Mouse (Mus musculus): ENCODE results near the gene Hectd1. TPM values are rescaled to one million over a fixed set of nuclear protein-coding genes. Genes with fewer than 3 reads are reported as not detected.

Hectd1 gene
- polyA plus RNA-seq, 1 experiment from 2014 or later, result 48.3 TPM

- no peak overlapping the region for H3K4me2 ChIP-seq
- peaks cover 90% of the 10 kb centered on the region for H3K36me3 ChIP-seq
- no peak overlapping the region for H3K9ac ChIP-seq
- 87% methylated on average over 2 of the region's 2 CpGs for WGBS
- H3K9me3 ChIP-seq, result no peaks in the 10 kb centered on the region
- H3K27ac ChIP-seq, result no peak overlapping the region
- no peaks in the 10 kb centered on the region for H3K27me3 ChIP-seq
- no peaks in the 10 kb centered on the region for H3K4me1 ChIP-seq
- no peak overlapping the region for H3K4me3 ChIP-seq
- ATAC-seq (ENCODE audit: insufficient number of reproducible peaks, insufficient read depth, low FRiP score, low TSS enrichment, low read depth), result no peak
Observed at GRCm38 (mm10) chr12:51747348-51747747, 82.0 kb downstream of the Hectd1 start.

DNA sequence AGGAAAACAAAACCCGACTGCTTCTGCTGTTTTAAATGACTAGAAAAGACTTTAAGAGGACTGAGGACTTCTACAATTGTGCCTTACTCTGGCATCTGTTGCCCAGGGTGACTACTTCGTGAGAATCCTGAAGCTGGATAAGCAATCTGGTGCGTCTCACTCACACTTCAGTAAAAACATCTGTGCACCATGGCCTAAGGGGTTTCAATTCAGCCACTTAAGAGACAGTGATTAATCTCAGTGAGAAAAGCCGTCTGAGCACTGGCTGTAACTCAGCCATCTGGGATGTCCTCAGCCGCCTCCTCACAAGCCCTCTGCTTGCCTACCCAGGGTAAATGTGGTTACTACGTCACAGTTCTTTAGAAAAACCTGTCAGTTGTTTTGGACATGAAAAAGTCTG lies 84.4 kb downstream of the Hectd1 start:
- peaks cover 75% of the 10 kb centered on the region for H3K36me3 ChIP-seq
- no peak for ATAC-seq (ENCODE audit: insufficient number of reproducible peaks, insufficient read depth, low FRiP score, low TSS enrichment, low read depth)

GRCm38 (mm10) chr12:51741690-51742089 lies 87.6 kb downstream of the Hectd1 start:
- no peaks in the 10 kb centered on the region for H3K27me3 ChIP-seq
- H3K4me1 ChIP-seq, result no peaks in the 10 kb centered on the region
- no peak overlapping the region for H3K4me2 ChIP-seq
- H3K36me3 ChIP-seq, result peaks cover 46% of the 10 kb centered on the region
- no peak overlapping the region for H3K27ac ChIP-seq
- no peak overlapping the region for H3K4me3 ChIP-seq
- ATAC-seq (ENCODE audit: insufficient number of reproducible peaks, insufficient read depth, low FRiP score, low TSS enrichment, low read depth), result no peak
- no peak overlapping the region for H3K9ac ChIP-seq
- 86% methylated on average over 6 of the region's 6 CpGs for WGBS
- no peaks in the 10 kb centered on the region for H3K9me3 ChIP-seq

More for the DNA sequence above, 84.4 kb downstream of the Hectd1 start:
- Histone ChIP-seq H3K9ac (no peak overlapping the region), H3K4me2 (no peak overlapping the region), H3K27ac (no peak overlapping the region), H3K4me1 (no peaks in the 10 kb centered on the region), H3K4me3 (no peak overlapping the region), H3K27me3 (no peaks in the 10 kb centered on the region), H3K9me3 (no peaks in the 10 kb centered on the region)
- 36% methylated on average over 6 of the region's 6 CpGs for WGBS

DNA sequence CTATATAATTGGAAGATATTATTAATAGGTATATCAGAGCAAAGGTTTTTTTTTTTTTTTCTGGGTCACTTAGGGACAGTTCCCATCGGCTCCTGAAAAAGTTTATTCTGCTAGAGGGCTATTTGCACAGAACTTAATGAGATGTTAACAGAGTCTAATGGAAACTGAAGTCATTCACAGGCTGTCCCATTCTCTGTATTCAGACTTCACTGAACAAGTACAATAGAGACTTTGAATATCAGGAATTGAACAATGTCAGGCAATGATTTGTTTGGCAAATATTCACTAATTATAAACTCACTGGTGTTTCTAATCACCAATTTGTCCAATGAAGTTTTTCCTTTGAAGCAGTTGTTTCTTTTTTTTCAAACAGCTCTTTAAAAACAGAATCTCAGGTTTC lies 92.5 kb downstream of the Hectd1 start:
- Histone ChIP-seq H3K27me3 (no peaks in the 10 kb centered on the region), H3K9me3 (no peaks in the 10 kb centered on the region), H3K4me2 (no peak overlapping the region), H3K4me1 (peaks cover 19% of the 10 kb centered on the region), H3K36me3 (0 out of 2 replicates have a peak, but pooled peaks cover 3% of the 10 kb centered on the region), H3K9ac (no peak overlapping the region), H3K27ac (no peak overlapping the region), H3K4me3 (no peak overlapping the region)
- no peak for ATAC-seq (ENCODE audit: insufficient number of reproducible peaks, insufficient read depth, low FRiP score, low TSS enrichment, low read depth)
- WGBS, result 57% methylated on average over 1 of the region's 1 CpGs

- no peaks in the 10 kb centered on the region for H3K36me3 ChIP-seq
- H3K9me3 ChIP-seq, result no peaks in the 10 kb centered on the region
- no peak for ATAC-seq (ENCODE audit: insufficient number of reproducible peaks, insufficient read depth, low FRiP score, low TSS enrichment, low read depth)
- 75% methylated on average over 3 of the region's 3 CpGs for WGBS
- no peaks in the 10 kb centered on the region for H3K27me3 ChIP-seq
- no peak overlapping the region for H3K9ac ChIP-seq
- no peak overlapping the region for H3K4me2 ChIP-seq
- peaks cover 19% of the 10 kb centered on the region for H3K4me1 ChIP-seq
- peak overlapping the region; percentile 39; the same call in 1 of the 2 replicates for H3K27ac ChIP-seq
- no peak overlapping the region for H3K4me3 ChIP-seq
Observed at GRCm38 (mm10) chr12:51736381-51736780, 93.0 kb downstream of the Hectd1 start.

GRCm38 (mm10) chr12:51735840-51736271 lies 93.5 kb downstream of the Hectd1 start:
- WGBS, result 58% methylated on average over 7 of the region's 7 CpGs
- ATAC-seq (ENCODE audit: insufficient number of reproducible peaks, insufficient read depth, low FRiP score, low TSS enrichment, low read depth), result no peak

DNA sequence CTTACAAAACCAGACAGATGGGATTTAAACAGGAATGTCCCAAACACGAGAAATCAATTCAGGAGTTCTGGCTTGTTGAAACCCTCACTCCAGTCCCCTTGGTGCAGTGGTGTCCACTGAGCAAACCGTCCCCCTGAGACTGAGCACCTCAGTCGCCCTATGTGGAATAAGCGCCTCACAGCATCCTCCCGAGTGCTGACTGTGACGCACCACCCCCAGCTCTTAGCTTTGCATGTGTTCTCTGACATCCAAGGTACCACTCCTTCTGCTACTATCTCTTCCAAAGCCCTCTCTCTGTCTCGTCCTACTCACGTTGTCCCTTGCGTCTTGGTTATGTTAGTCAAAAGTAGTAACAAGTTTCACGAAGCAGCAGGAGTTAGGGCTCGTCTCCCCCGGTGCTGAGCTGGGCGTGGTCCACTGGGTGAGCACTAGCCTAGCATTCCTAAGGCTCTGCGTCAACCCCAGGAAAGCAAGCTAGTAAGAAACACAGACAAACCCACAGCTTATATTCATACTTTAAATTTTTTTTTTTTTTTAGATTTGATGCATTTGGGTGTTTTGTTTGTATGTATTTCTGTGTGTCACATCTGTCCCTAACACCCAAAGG lies 94.6 kb downstream of the Hectd1 start:
- no peak overlapping the region for H3K9ac ChIP-seq
- H3K27ac ChIP-seq, result no peak overlapping the region
- no peaks in the 10 kb centered on the region for H3K9me3 ChIP-seq
- no peak overlapping the region for H3K4me2 ChIP-seq
- H3K27me3 ChIP-seq, result no peaks in the 10 kb centered on the region
- no peak for ATAC-seq (ENCODE audit: insufficient number of reproducible peaks, insufficient read depth, low FRiP score, low TSS enrichment, low read depth)
- 73% methylated on average over 14 of the region's 14 CpGs for WGBS
- H3K36me3 ChIP-seq, result no peaks in the 10 kb centered on the region
- H3K4me1 ChIP-seq, result peaks cover 19% of the 10 kb centered on the region
- no peak overlapping the region for H3K4me3 ChIP-seq

More at GRCm38 (mm10) chr12:51735840-51736271, 93.5 kb downstream of the Hectd1 start:
- H3K4me1 ChIP-seq, result peaks cover 19% of the 10 kb centered on the region
- H3K9ac ChIP-seq, result no peak overlapping the region
- H3K27ac ChIP-seq, result peak overlapping the region; percentile 39; the same call in 1 of the 2 replicates
- H3K4me3 ChIP-seq, result no peak overlapping the region
- H3K27me3 ChIP-seq, result no peaks in the 10 kb centered on the region
- H3K4me2 ChIP-seq, result no peak overlapping the region
- H3K9me3 ChIP-seq, result no peaks in the 10 kb centered on the region
- H3K36me3 ChIP-seq, result no peaks in the 10 kb centered on the region

DNA sequence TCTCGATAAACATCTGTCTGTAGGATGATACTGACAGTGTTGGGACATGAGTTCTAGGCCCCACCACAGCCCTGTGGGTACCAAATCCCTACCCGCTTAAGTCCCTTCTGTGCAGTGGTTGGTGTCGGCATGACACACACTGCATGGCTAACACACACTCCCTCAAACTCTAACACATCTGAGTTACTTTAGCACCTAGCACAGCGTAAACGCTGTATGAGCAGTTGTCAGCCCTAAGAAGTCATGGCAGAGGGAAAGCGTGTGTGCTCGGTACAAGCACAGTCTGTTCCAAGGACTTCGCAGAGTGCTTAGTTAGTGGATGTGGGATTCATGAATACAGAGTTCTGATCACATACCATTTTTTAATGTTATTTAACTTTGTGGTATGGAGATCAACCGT lies 99.5 kb downstream of the Hectd1 start:
- Histone ChIP-seq H3K9me3 (no peaks in the 10 kb centered on the region), H3K4me3 (no peak overlapping the region), H3K9ac (no peak overlapping the region), H3K4me1 (peaks cover 11% of the 10 kb centered on the region), H3K27ac (no peak overlapping the region), H3K4me2 (no peak overlapping the region), H3K27me3 (no peaks in the 10 kb centered on the region), H3K36me3 (peaks cover 7% of the 10 kb centered on the region; the same call in 1 of the 2 replicates)
- no peak for ATAC-seq (ENCODE audit: insufficient number of reproducible peaks, insufficient read depth, low FRiP score, low TSS enrichment, low read depth)
- WGBS, result 93% methylated on average over 9 of the region's 9 CpGs

- WGBS, result 53% methylated on average over 11 of the region's 11 CpGs
- Histone ChIP-seq H3K36me3 (peaks cover 8% of the 10 kb centered on the region; the same call in 1 of the 2 replicates), H3K9me3 (no peaks in the 10 kb centered on the region), H3K9ac (no peak overlapping the region), H3K27me3 (no peaks in the 10 kb centered on the region), H3K4me2 (no peak overlapping the region), H3K4me1 (peaks cover 3% of the 10 kb centered on the region), H3K4me3 (no peak overlapping the region), H3K27ac (peak overlapping the region; percentile 45; the same call in 1 of the 2 replicates)
- ATAC-seq (ENCODE audit: insufficient number of reproducible peaks, insufficient read depth, low FRiP score, low TSS enrichment, low read depth), result no peak
Observed at GRCm38 (mm10) chr12:51729058-51729457, 100.3 kb downstream of the Hectd1 start.

DNA sequence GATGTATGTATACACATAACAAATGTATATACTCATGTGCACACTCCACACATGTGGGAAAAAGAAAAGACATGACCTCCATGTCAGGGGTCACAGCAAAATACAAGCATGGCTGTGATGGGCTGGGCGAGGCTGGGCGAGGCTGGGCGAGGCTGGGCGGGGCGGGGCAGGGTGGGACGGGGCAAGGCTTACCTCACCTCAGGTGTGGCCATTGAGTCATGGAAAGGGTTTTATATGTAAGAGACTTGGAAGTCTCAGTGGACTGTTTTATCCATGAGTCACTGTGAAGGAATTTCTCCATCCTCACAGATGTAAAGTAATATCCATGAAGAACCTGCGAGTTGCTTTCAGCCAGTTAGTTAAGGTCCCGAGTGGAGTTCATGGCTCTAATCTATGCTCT lies 107.5 kb downstream of the Hectd1 start:
- Histone ChIP-seq H3K4me2 (no peak overlapping the region), H3K4me1 (no peaks in the 10 kb centered on the region), H3K9me3 (no peaks in the 10 kb centered on the region), H3K9ac (no peak overlapping the region), H3K27ac (no peak overlapping the region), H3K4me3 (no peak overlapping the region), H3K27me3 (no peaks in the 10 kb centered on the region), H3K36me3 (peaks cover 13% of the 10 kb centered on the region)
- 80% methylated on average over 8 of the region's 8 CpGs for WGBS
- ATAC-seq (ENCODE audit: insufficient number of reproducible peaks, insufficient read depth, low FRiP score, low TSS enrichment, low read depth), result no peak

GRCm38 (mm10) chr12:51718617-51719016 lies 110.7 kb downstream of the Hectd1 start:
- H3K4me3 ChIP-seq, result no peak overlapping the region
- no peaks in the 10 kb centered on the region for H3K9me3 ChIP-seq
- H3K4me2 ChIP-seq, result no peak overlapping the region
- WGBS, result 92% methylated on average over 6 of the region's 6 CpGs
- H3K4me1 ChIP-seq, result no peaks in the 10 kb centered on the region
- H3K36me3 ChIP-seq, result peaks cover 4% of the 10 kb centered on the region; the same call in 1 of the 2 replicates
- no peak overlapping the region for H3K27ac ChIP-seq
- no peak overlapping the region for H3K9ac ChIP-seq
- no peak for ATAC-seq (ENCODE audit: insufficient number of reproducible peaks, insufficient read depth, low FRiP score, low TSS enrichment, low read depth)
- no peaks in the 10 kb centered on the region for H3K27me3 ChIP-seq

DNA sequence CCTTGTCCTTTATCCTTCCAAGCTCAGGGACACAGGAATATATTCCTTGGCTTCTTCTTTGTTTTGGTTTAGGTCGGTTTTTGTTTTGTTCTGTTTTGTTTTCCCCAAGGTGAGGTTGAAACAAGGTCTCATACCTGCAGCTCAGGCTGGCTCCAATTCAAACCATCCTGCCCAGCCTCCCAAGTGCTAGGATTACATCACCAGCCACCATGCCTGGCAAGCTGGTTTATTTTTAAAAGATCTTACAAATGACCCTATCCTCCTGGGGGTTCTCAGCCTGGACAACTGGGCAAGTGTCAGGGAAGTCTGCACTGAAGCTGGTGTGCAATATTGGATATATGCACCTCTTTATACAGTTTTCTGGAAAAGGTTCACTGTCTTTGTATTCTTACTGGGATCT lies 116.7 kb downstream of the Hectd1 start:
- WGBS, result 68% methylated on average over 1 of the region's 1 CpGs
- H3K27ac ChIP-seq, result no peak overlapping the region
- no peak overlapping the region for H3K4me2 ChIP-seq
- 0 out of 2 replicates have a peak, but pooled peaks cover 4% of the 10 kb centered on the region for H3K4me1 ChIP-seq
- H3K36me3 ChIP-seq, result no peaks in the 10 kb centered on the region
- no peak for ATAC-seq (ENCODE audit: insufficient number of reproducible peaks, insufficient read depth, low FRiP score, low TSS enrichment, low read depth)
- no peaks in the 10 kb centered on the region for H3K9me3 ChIP-seq
- no peak overlapping the region for H3K9ac ChIP-seq
- no peak overlapping the region for H3K4me3 ChIP-seq
- H3K27me3 ChIP-seq, result no peaks in the 10 kb centered on the region

Data from embryonic facial prominence, embryonic 13.5 days (tissue).